Mouse (Mus musculus) frontal cortex, postnatal 10 days (tissue): ENCODE data around the gene Phox2b.
A peak's percentile ranks its signal among the peaks of the same experiment; 100 is the strongest.

Source experiments
- DNase-seq, 2 experiments: peaks; one replicate each; pipeline ENCODE4 v3.0.0; 2022; ENCODE audit warnings: low spot score in 2 of 2, mixed read lengths in 1 of 2

Phox2b gene

GRCm38 (mm10) chr5:67091766-67092165 is 7.3 kb downstream of the Phox2b start:
- DNase-seq = no peak

GRCm38 (mm10) chr5:67090856-67091255 is 8.2 kb downstream of the Phox2b start:
- no peak for DNase-seq

DNA sequence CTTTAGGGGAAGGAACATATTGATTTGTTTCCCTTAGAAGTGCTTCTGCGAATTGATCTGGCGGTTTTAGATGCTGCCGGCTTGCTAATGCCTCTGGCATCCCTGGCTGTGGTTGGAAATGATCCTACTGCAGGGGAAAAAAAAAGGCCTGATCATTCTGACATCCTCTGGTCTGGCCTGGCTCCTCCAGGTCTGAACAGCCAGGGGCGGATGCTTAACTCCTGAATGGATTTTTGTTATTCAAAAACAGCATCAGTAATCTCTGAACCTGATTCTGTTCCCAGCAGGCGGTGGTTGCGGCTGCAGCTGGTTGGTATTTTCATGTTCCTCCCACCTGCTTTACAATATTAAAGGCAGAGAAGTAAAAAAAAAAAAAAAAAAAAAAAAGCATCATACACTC is 16.0 kb downstream of the Phox2b start:
- no peak for DNase-seq

- no peak for DNase-seq
Measured at GRCm38 (mm10) chr5:67063596-67063995, 35.5 kb downstream of the Phox2b start.

- DNase-seq = no peak
Measured at GRCm38 (mm10) chr5:67060519-67060918, 38.6 kb downstream of the Phox2b start.

GRCm38 (mm10) chr5:67057803-67058202 is 41.3 kb downstream of the Phox2b start:
- DNase-seq = no peak

DNA sequence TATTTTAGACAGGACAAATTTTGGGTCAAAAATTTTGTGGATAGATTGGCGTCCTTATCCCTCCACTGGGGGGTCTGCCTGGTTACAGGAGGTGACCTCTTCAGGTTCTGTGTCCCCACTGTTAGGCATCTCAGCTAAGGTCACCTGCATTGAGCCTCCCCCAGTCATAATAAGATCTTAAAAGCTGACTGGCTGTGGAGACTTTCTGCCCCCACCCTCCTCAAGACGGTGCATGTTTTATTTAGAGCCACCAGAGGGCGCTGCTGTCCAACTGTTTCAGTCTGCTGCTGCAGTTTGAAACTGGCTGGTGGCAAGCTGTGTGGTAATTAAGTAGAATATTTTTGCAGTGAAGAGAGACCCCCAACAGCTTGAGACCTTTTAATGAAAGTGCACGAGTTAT is 51.1 kb downstream of the Phox2b start:
- DNase-seq = peak in 1 of 2 experiments; percentile 20
